Mouse (Mus musculus) left cerebral cortex, adult 11 months (tissue): ENCODE data around the gene Krtap19-3.

Experiments used
- DNase-seq: peaks from one replicate; pipeline ENCODE4 v3.0.0; 2022; ENCODE audit warnings: low spot score

Gene Krtap19-3

GRCm38 (mm10) chr16:88877938-88878337, at the start of gene Krtap19-3:
Gene Krtap19-3 (minus strand): TSS chr16:88878038.
- DNase-seq: no peak

GRCm38 (mm10) chr16:88896357-88896756, 18.5 kb upstream of the Krtap19-3 start, which contains the start of gene Krtap19-5:
Gene Krtap19-5 (minus strand): TSS chr16:88896457.
- no peak for DNase-seq

GRCm38 (mm10) chr16:88886870-88887269, 9.0 kb upstream of the Krtap19-3 start:
- no peak for DNase-seq

GRCm38 (mm10) chr16:88884989-88885388, 7.2 kb upstream of the Krtap19-3 start, which contains the start of gene Krtap19-4:
Gene Krtap19-4 (minus strand): TSS chr16:88885089.
- DNase-seq: no peak

- no peak for DNase-seq
Measured at GRCm38 (mm10) chr16:88874169-88874568, 3.7 kb downstream of the Krtap19-3 start, which contains the start of gene Krtap19-2. Gene Krtap19-2 (minus strand): TSS chr16:88874269.

- no peak for DNase-seq
Measured at GRCm38 (mm10) chr16:88869311-88869710, 8.5 kb downstream of the Krtap19-3 start, which contains the start of gene Krtap19-1. Gene Krtap19-1 (minus strand): TSS chr16:88869411.

- DNase-seq: no peak
Measured at GRCm38 (mm10) chr16:88864887-88865407, 12.9 kb downstream of the Krtap19-3 start.

- no peak for DNase-seq
Measured at GRCm38 (mm10) chr16:88851450-88851849, 26.4 kb downstream of the Krtap19-3 start.

- DNase-seq: no peak
Measured at GRCm38 (mm10) chr16:88848558-88848957, 29.3 kb downstream of the Krtap19-3 start.

- DNase-seq: no peak
Measured at GRCm38 (mm10) chr16:88847363-88847762, 30.5 kb downstream of the Krtap19-3 start.
